Comparison of ENCODE assay signal across 24 mouse cellular contexts in the genomic region with DNA sequence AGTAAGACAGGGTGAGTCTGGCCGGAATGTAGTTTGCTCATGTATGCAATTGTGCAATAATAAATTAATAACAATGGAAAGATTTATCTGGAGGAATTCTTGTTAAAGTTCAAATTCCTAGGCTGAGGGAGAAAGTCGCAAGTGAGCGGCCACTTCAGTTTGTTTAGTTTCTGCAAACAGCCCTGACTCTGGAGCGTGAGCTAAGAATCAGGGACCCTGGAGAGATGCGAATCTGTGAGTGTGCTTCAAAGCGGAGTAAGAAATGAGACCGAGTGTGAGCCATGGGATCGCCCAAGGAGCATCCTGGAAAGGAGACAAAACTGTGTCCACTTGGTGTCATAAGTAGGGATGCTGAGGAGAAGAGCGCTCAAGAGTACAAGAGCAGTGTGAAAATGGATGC.
"Had no signal": no experiment of that assay in that cellular context is flagged by ENCODE, and none has a peak within 500 bp of the region (broad histone marks: within the 10 kb centered on the region; RNA-seq: fewer than 3 reads in every experiment).

No protein-coding gene starts in this region.

- H3K9ac ChIP-seq: heart, embryonic 12.5 days; hindbrain, embryonic 12.5 days; hindbrain, embryonic 14.5 days; intestine, embryonic 15.5 days; kidney, embryonic 15.5 days; limb, embryonic 12.5 days had no signal

- H3K9me3 ChIP-seq: heart, embryonic 10.5 days; heart, embryonic 12.5 days; hindbrain, embryonic 10.5 days; hindbrain, embryonic 12.5 days; intestine, embryonic 15.5 days; kidney, embryonic 15.5 days; limb, embryonic 10.5 days; limb, embryonic 12.5 days had no signal

- H3K4me3 ChIP-seq: gastrocnemius, adult 2 months; heart, embryonic 10.5 days; heart, embryonic 12.5 days; hindbrain, embryonic 10.5 days; hindbrain, embryonic 12.5 days; intestine, embryonic 15.5 days; kidney, embryonic 15.5 days; layer of hippocampus, adult 2 months; left cerebral cortex, adult 2 months; limb, embryonic 10.5 days; limb, embryonic 12.5 days had no signal

- H3K27me3 ChIP-seq: hindbrain, embryonic 12.5 days; intestine, embryonic 15.5 days; kidney, embryonic 15.5 days; limb, embryonic 12.5 days had no signal

- ATAC-seq: hindbrain, embryonic 16.5 days; inflammation-experienced regulatory T-cells, adult 6 months; intestine, embryonic 15.5 days; intestine, postnatal 0 days had no signal

- H3K27ac ChIP-seq: gastrocnemius, adult 2 months; heart, embryonic 10.5 days; hindbrain, embryonic 10.5 days; hindbrain, embryonic 12.5 days; hindbrain, embryonic 14.5 days; intestine, embryonic 15.5 days; kidney, embryonic 15.5 days; layer of hippocampus, adult 2 months; left cerebral cortex, adult 2 months; limb, embryonic 10.5 days; limb, embryonic 12.5 days had no signal

- H3K4me1 ChIP-seq: heart, embryonic 10.5 days; heart, embryonic 12.5 days; hindbrain, embryonic 10.5 days; hindbrain, embryonic 12.5 days; intestine, embryonic 15.5 days; kidney, embryonic 15.5 days had no signal

- DNase-seq: gastrocnemius, adult 2 months; gastrocnemius, postnatal 10 days; gastrocnemius, postnatal 25 days; heart, adult 18-20 months; heart, postnatal 10 days; heart, postnatal 4 days; kidney, adult 18-20 months; kidney, adult 9 months; kidney, postnatal 10 days; kidney, postnatal 25 days had no signal

- H3K4me2 ChIP-seq: heart, embryonic 12.5 days; hindbrain, embryonic 12.5 days; hindbrain, embryonic 14.5 days; intestine, embryonic 15.5 days; kidney, embryonic 15.5 days; limb, embryonic 12.5 days had no signal

- H3K36me3 ChIP-seq: heart, embryonic 10.5 days; heart, embryonic 12.5 days; hindbrain, embryonic 10.5 days; hindbrain, embryonic 12.5 days; intestine, embryonic 15.5 days; kidney, embryonic 15.5 days; limb, embryonic 10.5 days; limb, embryonic 12.5 days had no signal
